Mouse (Mus musculus) E14TG2a.4 (cell line): ENCODE measurements around the gene Mgmt.

Experiments used
- H3K27me3 ChIP-seq: 2 replicates; pipeline ENCODE4 v1.6.1; 2014; ENCODE audit warnings: low read length, control low read depth; ENCODE audit not compliant: insufficient read depth
- H3K36me3 ChIP-seq: 2 replicates; pipeline ENCODE4 v1.6.1; 2014; ENCODE audit warnings: low read length, control low read depth; ENCODE audit not compliant: insufficient read depth
- H3K4me1 ChIP-seq: replicated peaks from 2 replicates; pipeline ENCODE4 v1.6.1; 2014; ENCODE audit warnings: low read depth, low read length, control low read depth
- H3K4me3 ChIP-seq: replicated peaks from 2 replicates; pipeline ENCODE4 v1.5.1; 2014; ENCODE audit warnings: mild to moderate bottlenecking, low read length
- H3K9me3 ChIP-seq: 2 replicates; pipeline ENCODE4 v1.6.1; 2014; ENCODE audit warnings: low read length, control low read depth
- CTCF ChIP-seq: conservative IDR thresholded peaks from 2 replicates; pipeline ENCODE4 v1.5.1; 2014; ENCODE audit warnings: low read length
- NANOG ChIP-seq: IDR thresholded peaks from 2 replicates; pipeline ENCODE4 v1.6.1; 2014; ENCODE audit warnings: borderline replicate concordance, low read length, mixed read lengths
- POU5F1 ChIP-seq: IDR thresholded peaks from 2 replicates; pipeline ENCODE4 v1.6.1; 2014; ENCODE audit warnings: low read length, borderline replicate concordance

Mgmt gene

GRCm38 (mm10) chr7:137037872-137038271, 143.5 kb downstream of the Mgmt start:
- no peaks in the 10 kb centered on the region for H3K27me3 ChIP-seq
- TF ChIP-seq NANOG (no peak), CTCF (no peak), POU5F1 (no peak)

GRCm38 (mm10) chr7:137038311-137038945, 144.0 kb downstream of the Mgmt start:
- Histone ChIP-seq H3K4me1 (peaks cover 6% of the 10 kb centered on the region), H3K4me3 (no peak overlapping the region), H3K36me3 (no peaks in the 10 kb centered on the region), H3K27me3 (no peaks in the 10 kb centered on the region), H3K9me3 (no peaks in the 10 kb centered on the region)
- TF ChIP-seq CTCF (no peak), POU5F1 (no peak), NANOG (no peak)

More at GRCm38 (mm10) chr7:137037872-137038271, 143.5 kb downstream of the Mgmt start:
- H3K4me1 ChIP-seq: peaks cover 6% of the 10 kb centered on the region
- no peak overlapping the region for H3K4me3 ChIP-seq
- no peaks in the 10 kb centered on the region for H3K9me3 ChIP-seq
- H3K36me3 ChIP-seq: no peaks in the 10 kb centered on the region

- H3K4me1 ChIP-seq: peaks cover 6% of the 10 kb centered on the region
- H3K4me3 ChIP-seq: no peak overlapping the region
- H3K36me3 ChIP-seq: no peaks in the 10 kb centered on the region
- H3K27me3 ChIP-seq: no peaks in the 10 kb centered on the region
- H3K9me3 ChIP-seq: no peaks in the 10 kb centered on the region
- TF ChIP-seq NANOG (no peak), CTCF (no peak), POU5F1 (no peak)
Observed at GRCm38 (mm10) chr7:137038946-137039320, 144.5 kb downstream of the Mgmt start.

DNA sequence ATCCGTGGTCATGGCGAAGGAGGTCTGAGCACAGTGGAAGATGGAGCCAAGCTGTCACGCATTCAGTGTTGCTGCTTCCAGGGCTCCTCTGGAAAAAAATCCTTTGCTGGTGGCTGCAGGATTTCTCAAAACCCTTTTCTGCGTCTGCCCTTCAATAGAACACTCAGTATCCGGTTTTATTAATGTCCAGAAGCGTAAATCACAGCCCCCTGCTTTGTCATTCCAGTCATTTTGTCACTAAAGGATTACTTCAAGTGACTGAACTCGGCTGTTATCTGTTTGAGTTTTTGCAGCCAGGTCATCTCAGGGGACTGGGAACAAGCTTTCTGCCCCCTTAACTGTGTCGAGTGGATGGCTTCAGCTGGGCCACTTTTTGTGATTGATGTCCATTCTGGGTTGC, 146.2 kb downstream of the Mgmt start:
- Histone ChIP-seq H3K36me3 (0 out of 2 replicates have a peak, but pooled peaks cover 4% of the 10 kb centered on the region), H3K4me1 (peaks cover 6% of the 10 kb centered on the region), H3K27me3 (no peaks in the 10 kb centered on the region), H3K9me3 (no peaks in the 10 kb centered on the region), H3K4me3 (no peak overlapping the region)
- no peak for TF ChIP-seq POU5F1
- no peak for TF ChIP-seq NANOG
- TF ChIP-seq CTCF: no peak

DNA sequence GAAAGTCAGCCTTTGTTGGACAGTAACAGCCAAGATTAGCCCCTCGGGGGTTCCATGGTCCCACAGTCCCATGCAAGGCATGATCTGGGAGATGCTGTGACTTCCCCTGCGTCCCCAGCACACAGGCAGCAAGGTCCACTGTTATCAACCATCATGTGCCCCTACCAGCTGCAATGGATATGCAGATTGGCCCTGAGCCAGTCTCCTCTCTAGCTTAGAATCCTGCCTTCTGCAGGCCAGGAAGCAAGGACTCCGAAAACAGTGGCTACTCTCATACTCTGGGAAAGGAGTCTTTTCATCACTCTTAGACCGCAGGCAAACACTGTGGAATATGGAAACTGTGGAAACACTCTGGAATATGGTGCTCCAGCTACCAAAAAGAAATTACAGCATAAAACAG, 152.5 kb downstream of the Mgmt start:
- H3K27me3 ChIP-seq: no peaks in the 10 kb centered on the region
- no peak overlapping the region for H3K4me3 ChIP-seq
- no peak for TF ChIP-seq CTCF
- no peak for TF ChIP-seq NANOG
- no peak for TF ChIP-seq POU5F1
- H3K9me3 ChIP-seq: no peaks in the 10 kb centered on the region
- H3K4me1 ChIP-seq: peaks cover 13% of the 10 kb centered on the region
- 0 out of 2 replicates have a peak, but pooled peaks cover 4% of the 10 kb centered on the region for H3K36me3 ChIP-seq

DNA sequence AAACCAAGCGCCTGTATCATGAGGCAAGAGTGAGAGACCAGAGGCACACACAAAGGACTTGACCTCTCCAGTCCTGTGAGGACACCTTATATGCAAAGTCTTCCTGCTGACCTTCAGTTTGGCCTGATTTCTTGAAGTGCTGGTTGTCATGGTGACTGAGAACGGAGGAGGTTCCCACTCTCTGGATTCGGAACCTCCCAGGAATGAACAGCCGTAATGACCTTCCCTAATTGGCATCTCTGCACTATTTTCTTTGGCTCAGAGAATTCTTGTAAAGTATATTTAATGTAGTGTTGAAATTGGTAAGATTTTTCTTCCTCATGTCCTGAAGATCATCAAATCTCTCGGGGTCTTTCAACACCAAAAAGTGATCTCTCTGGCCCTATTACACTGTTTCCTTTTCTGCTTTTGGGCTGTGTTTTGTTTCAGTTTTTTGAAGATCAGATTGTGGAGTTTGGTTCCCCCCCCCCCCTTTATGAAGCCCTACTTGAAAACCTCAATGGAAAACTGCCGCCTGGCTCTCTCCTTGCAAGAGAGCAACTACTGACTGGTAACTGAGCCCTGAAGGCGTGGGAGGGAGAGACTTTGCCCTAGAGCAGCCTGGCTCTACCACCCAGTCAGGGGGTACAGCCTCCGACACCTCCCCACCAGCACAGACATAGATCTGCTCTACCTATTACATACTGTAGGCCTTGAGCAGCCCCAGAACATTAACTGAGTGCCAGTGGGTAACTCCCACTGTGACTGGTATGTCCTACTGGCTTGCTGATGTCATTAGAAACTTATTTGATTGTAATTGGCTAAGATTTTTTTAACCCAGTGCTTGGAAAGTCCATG, 153.9 kb downstream of the Mgmt start:
- no peak for TF ChIP-seq NANOG
- no peak for TF ChIP-seq POU5F1
- TF ChIP-seq CTCF: no peak
- no peaks in the 10 kb centered on the region for H3K27me3 ChIP-seq
- H3K4me1 ChIP-seq: peaks cover 7% of the 10 kb centered on the region
- H3K9me3 ChIP-seq: no peaks in the 10 kb centered on the region
- no peak overlapping the region for H3K4me3 ChIP-seq
- 0 out of 2 replicates have a peak, but pooled peaks cover 4% of the 10 kb centered on the region for H3K36me3 ChIP-seq

- peak; percentile 83 for TF ChIP-seq CTCF
- TF ChIP-seq NANOG: no peak
- Histone ChIP-seq H3K9me3 (no peaks in the 10 kb centered on the region), H3K36me3 (no peaks in the 10 kb centered on the region), H3K27me3 (no peaks in the 10 kb centered on the region), H3K4me3 (no peak overlapping the region), H3K4me1 (peaks cover 6% of the 10 kb centered on the region; the same call in 1 of the 2 replicates)
Observed at GRCm38 (mm10) chr7:137054343-137054742, 159.9 kb downstream of the Mgmt start.

DNA sequence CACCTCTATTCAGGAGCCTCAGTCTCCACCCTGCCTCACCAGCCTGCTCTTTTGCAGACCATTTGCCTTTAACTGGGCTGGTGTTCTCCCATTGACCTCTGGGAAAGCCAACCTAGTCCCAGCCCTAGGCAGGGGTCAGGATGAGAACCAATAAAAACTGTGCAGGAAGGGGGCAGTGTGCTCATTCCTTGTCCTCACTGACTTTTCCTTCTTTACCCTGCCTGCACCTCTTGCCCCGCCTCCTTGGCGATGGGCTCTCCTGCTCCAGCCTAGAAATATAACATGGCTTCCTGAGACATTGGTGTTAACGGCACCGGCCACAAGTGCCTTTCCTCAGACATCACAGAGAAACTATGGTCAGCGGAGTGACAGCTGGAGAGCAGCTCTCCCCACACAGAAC, 161.7 kb downstream of the Mgmt start:
- Histone ChIP-seq H3K9me3 (no peaks in the 10 kb centered on the region), H3K36me3 (no peaks in the 10 kb centered on the region), H3K27me3 (no peaks in the 10 kb centered on the region), H3K4me3 (no peak overlapping the region), H3K4me1 (peaks cover 7% of the 10 kb centered on the region)
- TF ChIP-seq NANOG (no peak), POU5F1 (no peak), CTCF (no peak)

- TF ChIP-seq NANOG (no peak), CTCF (peak; percentile 65)
- no peaks in the 10 kb centered on the region for H3K27me3 ChIP-seq
- peaks cover 20% of the 10 kb centered on the region for H3K9me3 ChIP-seq
- peaks cover 12% of the 10 kb centered on the region for H3K4me1 ChIP-seq
- no peak overlapping the region for H3K4me3 ChIP-seq
- H3K36me3 ChIP-seq: no peaks in the 10 kb centered on the region
Observed at GRCm38 (mm10) chr7:137060488-137060887, 166.1 kb downstream of the Mgmt start.
